Mouse (Mus musculus): ENCODE results near the gene Kdelr2. TPM values are rescaled to one million over a fixed set of nuclear protein-coding genes. Genes with fewer than 3 reads are reported as not detected.

The Kdelr2 gene
- polyA plus RNA-seq, 1 experiment from 2014 or later, result 384 TPM

DNA sequence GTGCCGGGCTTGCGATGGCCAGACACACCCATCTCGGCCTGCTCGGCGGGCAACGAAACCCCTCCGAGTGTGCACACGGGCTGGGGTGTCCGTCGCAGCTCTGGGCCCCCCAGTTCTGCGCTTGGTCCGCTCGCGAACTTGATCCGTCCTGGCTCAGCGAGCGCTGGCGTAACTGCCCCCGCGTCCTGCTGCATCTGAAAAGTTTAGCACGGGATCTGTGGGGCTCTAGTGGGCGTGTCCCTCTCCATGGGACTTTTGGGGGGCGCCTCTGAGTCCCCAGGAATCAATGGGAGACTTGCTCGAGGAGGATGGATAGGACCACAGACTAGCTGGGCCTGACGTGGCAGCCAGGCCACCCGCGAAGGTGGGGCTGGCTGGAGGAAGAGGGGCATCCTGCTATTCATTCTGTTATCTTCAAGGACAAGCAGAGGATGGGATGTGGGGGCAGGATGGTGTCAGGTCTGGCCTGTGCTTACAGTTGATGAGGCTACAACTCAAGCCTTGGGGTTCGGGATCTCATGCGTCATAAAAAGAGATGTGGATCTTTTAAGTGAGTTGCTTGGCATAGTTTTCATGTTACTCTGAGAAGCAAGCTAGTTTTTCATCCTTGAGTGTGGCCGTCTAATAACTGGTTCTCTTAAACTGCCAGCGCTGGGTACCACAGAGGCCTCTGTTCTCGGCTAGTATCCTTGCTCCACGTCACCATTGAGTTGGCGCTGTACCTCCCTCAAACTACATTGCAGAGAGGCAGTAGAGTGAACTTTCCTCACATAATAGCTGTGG lies 701 bp downstream of the Kdelr2 start:
- ATAC-seq (ENCODE audit: insufficient read depth, low FRiP score, low read depth), result peak; percentile 7; the same call in 1 of the 2 replicates
- H3K4me3 ChIP-seq (replicated peaks), result peak overlapping the region; percentile 81
- peak overlapping the region; percentile 71 for H3K4me2 ChIP-seq
- no peaks in the 10 kb centered on the region for H3K27me3 ChIP-seq (replicated peaks)
- no peaks in the 10 kb centered on the region for H3K9me3 ChIP-seq
- WGBS, result 3% methylated on average over 34 of the region's 34 CpGs
- peak overlapping the region; percentile 79 for H3K9ac ChIP-seq
- H3K4me1 ChIP-seq, result peaks cover 25% of the 10 kb centered on the region
- peak overlapping the region; percentile 80 for H3K27ac ChIP-seq
- 0 out of 2 replicates have a peak, but pooled peaks cover 4% of the 10 kb centered on the region for H3K36me3 ChIP-seq

GRCm38 (mm10) chr5:143405200-143405599 lies 1.6 kb downstream of the Kdelr2 start:
- Histone ChIP-seq H3K9ac (no peak overlapping the region), H3K27ac (no peak overlapping the region), H3K4me1 (peaks cover 23% of the 10 kb centered on the region), H3K4me3 (replicated peaks) (peak overlapping the region; percentile 81), H3K9me3 (no peaks in the 10 kb centered on the region), H3K27me3 (replicated peaks) (no peaks in the 10 kb centered on the region), H3K36me3 (0 out of 2 replicates have a peak, but pooled peaks cover 4% of the 10 kb centered on the region), H3K4me2 (peak overlapping the region; percentile 71)
- no peak for ATAC-seq (ENCODE audit: insufficient read depth, low FRiP score, low read depth)
- WGBS, result 82% methylated on average over 9 of the region's 9 CpGs

DNA sequence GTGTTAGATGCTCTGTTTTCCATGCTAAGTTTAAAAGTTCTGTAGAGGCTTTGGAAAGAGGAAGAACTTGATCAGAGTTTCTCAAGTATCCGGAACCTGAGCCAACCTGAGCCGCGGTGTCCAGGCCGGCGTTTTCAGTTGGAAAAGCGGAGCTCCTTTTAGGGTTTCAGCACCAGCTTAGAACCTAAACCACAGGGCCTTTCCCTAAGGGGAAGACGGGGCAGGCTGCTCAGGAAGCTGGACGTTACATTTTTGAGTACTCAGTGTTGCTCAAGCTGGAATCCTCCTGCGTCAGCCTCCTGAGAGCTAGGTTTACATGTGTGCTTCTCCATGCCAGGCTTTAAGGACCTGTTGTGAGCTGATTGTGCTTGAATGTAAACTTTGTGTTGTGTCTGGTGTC lies 2.9 kb downstream of the Kdelr2 start:
- Histone ChIP-seq H3K4me1 (peaks cover 23% of the 10 kb centered on the region), H3K27ac (no peak overlapping the region), H3K27me3 (replicated peaks) (no peaks in the 10 kb centered on the region), H3K9ac (no peak overlapping the region), H3K4me3 (replicated peaks) (no peak overlapping the region), H3K36me3 (0 out of 2 replicates have a peak, but pooled peaks cover 4% of the 10 kb centered on the region), H3K9me3 (no peaks in the 10 kb centered on the region), H3K4me2 (no peak overlapping the region)
- WGBS, result 92% methylated on average over 9 of the region's 9 CpGs
- no peak for ATAC-seq (ENCODE audit: insufficient read depth, low FRiP score, low read depth)

- 43% methylated on average over 3 of the region's 3 CpGs for WGBS
- ATAC-seq (ENCODE audit: insufficient read depth, low FRiP score, low read depth), result no peak
- Histone ChIP-seq H3K4me1 (peaks cover 11% of the 10 kb centered on the region), H3K4me2 (no peak overlapping the region), H3K4me3 (replicated peaks) (no peak overlapping the region), H3K27ac (no peak overlapping the region), H3K9me3 (no peaks in the 10 kb centered on the region), H3K9ac (no peak overlapping the region), H3K36me3 (peaks cover 14% of the 10 kb centered on the region), H3K27me3 (replicated peaks) (no peaks in the 10 kb centered on the region)
Observed at GRCm38 (mm10) chr5:143409239-143409638, 5.6 kb downstream of the Kdelr2 start.

DNA sequence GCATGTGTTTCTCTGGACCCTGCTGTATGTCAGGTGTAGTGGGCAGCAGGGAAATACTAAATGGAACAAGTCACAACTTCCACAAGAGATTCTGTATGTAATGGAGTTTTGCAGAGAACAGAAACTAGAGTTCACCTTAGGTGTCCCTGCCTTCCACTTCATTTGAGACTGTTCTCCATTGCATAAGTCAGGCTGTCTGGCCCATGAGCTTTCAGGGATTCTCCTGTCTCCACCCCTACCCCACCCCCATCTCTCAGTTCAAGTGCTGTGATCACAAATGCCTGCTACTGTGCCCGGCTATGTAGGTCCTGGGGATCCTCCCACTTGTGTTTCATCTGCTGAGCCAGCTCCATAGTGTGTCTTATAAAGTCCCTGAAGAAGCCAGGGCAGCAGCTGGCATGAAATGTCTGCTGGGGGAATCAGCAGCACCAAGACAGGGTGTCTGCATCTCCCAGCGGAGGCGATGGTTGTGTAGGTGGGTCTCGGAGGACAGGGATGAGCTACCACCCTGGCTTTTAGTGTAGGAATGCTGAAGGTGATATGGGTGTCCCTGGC lies 7.3 kb downstream of the Kdelr2 start:
- peaks cover 24% of the 10 kb centered on the region for H3K36me3 ChIP-seq
- 83% methylated on average over 4 of the region's 4 CpGs for WGBS

GRCm38 (mm10) chr5:143421484-143421883 lies 17.8 kb downstream of the Kdelr2 start:
- Histone ChIP-seq H3K27ac (no peak overlapping the region), H3K9me3 (no peaks in the 10 kb centered on the region), H3K9ac (no peak overlapping the region), H3K4me2 (no peak overlapping the region), H3K4me3 (replicated peaks) (no peak overlapping the region), H3K27me3 (replicated peaks) (no peaks in the 10 kb centered on the region), H3K4me1 (no peaks in the 10 kb centered on the region), H3K36me3 (peaks cover 25% of the 10 kb centered on the region)
- WGBS, result 71% methylated on average over 4 of the region's 4 CpGs
- no peak for ATAC-seq (ENCODE audit: insufficient read depth, low FRiP score, low read depth)

More for the DNA sequence above, 7.3 kb downstream of the Kdelr2 start:
- no peak for ATAC-seq (ENCODE audit: insufficient read depth, low FRiP score, low read depth)
- Histone ChIP-seq H3K9ac (no peak overlapping the region), H3K9me3 (no peaks in the 10 kb centered on the region), H3K4me1 (peaks cover 3% of the 10 kb centered on the region; the same call in 1 of the 2 replicates), H3K4me2 (no peak overlapping the region), H3K27ac (no peak overlapping the region), H3K27me3 (replicated peaks) (no peaks in the 10 kb centered on the region), H3K4me3 (replicated peaks) (no peak overlapping the region)

DNA sequence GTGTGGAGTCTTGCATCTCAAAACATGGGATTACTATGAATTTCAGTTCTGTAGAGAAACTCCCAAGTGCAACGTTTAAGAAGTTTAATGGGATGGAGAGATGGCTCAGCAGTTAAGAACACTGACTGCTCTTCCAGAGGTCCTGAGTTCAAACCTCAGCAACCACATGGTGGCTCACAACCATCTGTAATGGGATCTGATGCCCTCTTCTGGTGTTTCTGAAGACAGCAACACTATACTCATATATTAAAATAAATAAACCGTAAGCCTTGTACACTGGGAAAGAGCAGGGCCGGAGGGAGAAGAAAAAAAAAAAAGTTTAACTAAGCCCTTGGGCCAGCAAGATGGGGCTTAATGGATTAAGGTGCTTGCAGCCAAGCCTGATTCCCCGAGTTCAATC lies 19.4 kb downstream of the Kdelr2 start:
- Histone ChIP-seq H3K9me3 (no peaks in the 10 kb centered on the region), H3K4me3 (replicated peaks) (no peak overlapping the region), H3K27me3 (replicated peaks) (no peaks in the 10 kb centered on the region), H3K4me1 (no peaks in the 10 kb centered on the region), H3K36me3 (peaks cover 16% of the 10 kb centered on the region), H3K27ac (no peak overlapping the region), H3K9ac (no peak overlapping the region), H3K4me2 (no peak overlapping the region)
- no peak for ATAC-seq (ENCODE audit: insufficient read depth, low FRiP score, low read depth)
- 75% methylated on average over 4 of the region's 4 CpGs for WGBS

GRCm38 (mm10) chr5:143423899-143424519 lies 20.4 kb downstream of the Kdelr2 start:
- 0 out of 2 replicates have a peak, but pooled peaks have one; percentile 58 for ATAC-seq (ENCODE audit: insufficient read depth, low FRiP score, low read depth)
- Histone ChIP-seq H3K4me3 (replicated peaks) (no peak overlapping the region), H3K36me3 (peaks cover 16% of the 10 kb centered on the region), H3K27me3 (replicated peaks) (no peaks in the 10 kb centered on the region), H3K9me3 (no peaks in the 10 kb centered on the region), H3K4me1 (no peaks in the 10 kb centered on the region), H3K4me2 (no peak overlapping the region), H3K9ac (no peak overlapping the region), H3K27ac (no peak overlapping the region)
- WGBS, result 27% methylated on average over 6 of the region's 6 CpGs

GRCm38 (mm10) chr5:143434421-143434820 lies 30.8 kb downstream of the Kdelr2 start:
- Histone ChIP-seq H3K4me3 (replicated peaks) (no peak overlapping the region), H3K27ac (no peak overlapping the region), H3K4me2 (no peak overlapping the region), H3K36me3 (no peaks in the 10 kb centered on the region), H3K27me3 (replicated peaks) (no peaks in the 10 kb centered on the region), H3K9ac (no peak overlapping the region), H3K9me3 (no peaks in the 10 kb centered on the region), H3K4me1 (no peaks in the 10 kb centered on the region)
- WGBS, result 2% methylated on average over 4 of the region's 4 CpGs
- ATAC-seq (ENCODE audit: insufficient read depth, low FRiP score, low read depth), result no peak

DNA sequence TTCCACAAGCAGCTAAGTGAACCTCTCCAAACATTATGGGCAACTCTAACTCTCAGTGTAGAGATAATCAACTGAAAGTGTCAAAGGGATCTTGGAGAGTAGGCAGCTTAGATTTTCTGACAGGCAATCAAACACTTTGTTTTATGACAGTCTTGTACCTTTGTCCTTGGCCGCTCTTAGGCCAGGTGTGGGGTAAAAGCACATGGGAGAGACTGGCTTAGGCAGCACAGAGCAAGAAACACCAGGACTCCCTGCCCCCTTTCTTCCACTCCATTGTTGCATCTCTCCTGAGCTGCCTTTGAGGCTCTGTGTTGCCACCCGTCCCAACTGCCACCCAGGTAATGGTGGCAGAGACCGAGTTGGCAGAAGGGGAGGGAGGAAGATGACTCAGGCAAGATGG lies 37.7 kb downstream of the Kdelr2 start:
- ATAC-seq (ENCODE audit: insufficient read depth, low FRiP score, low read depth), result no peak

GRCm38 (mm10) chr5:143441753-143442152 lies 38.1 kb downstream of the Kdelr2 start:
- Histone ChIP-seq H3K4me1 (no peaks in the 10 kb centered on the region), H3K9ac (no peak overlapping the region), H3K27me3 (replicated peaks) (no peaks in the 10 kb centered on the region), H3K4me3 (replicated peaks) (no peak overlapping the region), H3K4me2 (no peak overlapping the region), H3K36me3 (no peaks in the 10 kb centered on the region), H3K9me3 (no peaks in the 10 kb centered on the region), H3K27ac (no peak overlapping the region)
- no peak for ATAC-seq (ENCODE audit: insufficient read depth, low FRiP score, low read depth)
- 83% methylated on average over 12 of the region's 12 CpGs for WGBS

More for the DNA sequence above, 37.7 kb downstream of the Kdelr2 start:
- H3K27me3 ChIP-seq (replicated peaks), result no peaks in the 10 kb centered on the region
- no peak overlapping the region for H3K27ac ChIP-seq
- no peak overlapping the region for H3K4me2 ChIP-seq
- no peak overlapping the region for H3K9ac ChIP-seq
- H3K9me3 ChIP-seq, result no peaks in the 10 kb centered on the region
- no peak overlapping the region for H3K4me3 ChIP-seq (replicated peaks)
- no peaks in the 10 kb centered on the region for H3K36me3 ChIP-seq
- 70% methylated on average over 3 of the region's 3 CpGs for WGBS
- H3K4me1 ChIP-seq, result no peaks in the 10 kb centered on the region

GRCm38 (mm10) chr5:143463671-143464070 lies 60.0 kb downstream of the Kdelr2 start:
- no peak overlapping the region for H3K9ac ChIP-seq
- no peak overlapping the region for H3K27ac ChIP-seq
- H3K9me3 ChIP-seq, result no peaks in the 10 kb centered on the region
- no peaks in the 10 kb centered on the region for H3K27me3 ChIP-seq (replicated peaks)
- no peak for ATAC-seq (ENCODE audit: insufficient read depth, low FRiP score, low read depth)
- peaks cover 5% of the 10 kb centered on the region; the same call in 1 of the 2 replicates for H3K4me1 ChIP-seq
- no peaks in the 10 kb centered on the region for H3K36me3 ChIP-seq
- H3K4me3 ChIP-seq (replicated peaks), result peak overlapping the region; percentile 78
- WGBS, result 72% methylated on average over 11 of the region's 11 CpGs
- H3K4me2 ChIP-seq, result peak overlapping the region; percentile 94

All from stomach, embryonic 15.5 days (tissue).